Mouse (Mus musculus) thymus, adult 2 months (tissue): ENCODE results near the gene Arrb2. TPM values are rescaled to one million over a fixed set of nuclear protein-coding genes. Genes with fewer than 3 reads are reported as not detected.

ENCODE experiments used
- DNase-seq: peaks from one replicate; pipeline ENCODE4 v3.0.0; 2021
- H3K27ac ChIP-seq: fragments of 200-500 bp; 2 replicates; pipeline ENCODE4 v1.5.1; 2012; ENCODE audit warnings: low read length, control low read depth; ENCODE audit not compliant: control insufficient read depth, insufficient read depth
- H3K27me3 ChIP-seq: fragments of 200-500 bp; 2 replicates; pipeline ENCODE4 v1.6.1; 2012; ENCODE audit warnings: mild to moderate bottlenecking, low read length, moderate library complexity, mixed read lengths; ENCODE audit not compliant: control insufficient read depth, insufficient read depth
- H3K36me3 ChIP-seq: fragments of 200-500 bp; 2 replicates; pipeline ENCODE4 v1.6.1; 2012; ENCODE audit warnings: mild to moderate bottlenecking, low read length, moderate library complexity; ENCODE audit not compliant: control insufficient read depth, insufficient read depth
- H3K4me1 ChIP-seq: fragments of 200-500 bp; replicated peaks from 2 replicates; pipeline ENCODE4 v1.6.1; 2012; ENCODE audit warnings: low read length; ENCODE audit not compliant: control insufficient read depth, insufficient read depth
- H3K4me3 ChIP-seq: fragments of 200-500 bp; 2 replicates; pipeline ENCODE4 v1.5.1; 2012; ENCODE audit warnings: mild to moderate bottlenecking, low read length, control low read depth, moderate library complexity; ENCODE audit not compliant: control insufficient read depth, insufficient read depth
- CTCF ChIP-seq: fragments of 200-500 bp; IDR thresholded peaks from 2 replicates; pipeline ENCODE4 v1.5.1; 2012; ENCODE audit warnings: mild to moderate bottlenecking, control low read depth, low read length, moderate library complexity, borderline replicate concordance; ENCODE audit not compliant: control insufficient read depth, poor library complexity, insufficient read depth; ENCODE audit errors: extremely low read depth
- POLR2A ChIP-seq: fragments of 200-500 bp; IDR thresholded peaks from 2 replicates; pipeline ENCODE4 v1.6.1; 2012; ENCODE audit warnings: mild to moderate bottlenecking, low read length, control low read depth, moderate library complexity; ENCODE audit not compliant: control insufficient read depth, poor library complexity, insufficient read depth; ENCODE audit errors: extremely low read depth
- WGBS: fragments of 180-500 bp; shearing (Covaris S2); methylation state at CpG from one replicate; pipeline ENCODE4 v1.1.7; 2018; 5-methylcytosine and 5-hydroxymethylcytosine counted together
- polyA plus RNA-seq: library from polyadenylated mRNA; depleted of rRNA; stranded (reverse); fragments of >200 nt; gene quantifications from 2 replicates; pipeline ENCODE4 v1.2.3, GENCODE M21; 2012

Arrb2 gene
- polyA plus RNA-seq, 1 experiment: 220 TPM

GRCm38 (mm10) chr11:70451797-70452498 is 19.5 kb downstream of the Arrb2 start, which contains the start of gene Med11:
Gene Med11, plus strand, starts transcription at chr11:70451919.
- WGBS: under 1% methylated on average over 45 of the region's 46 CpGs
- DNase-seq: peak; percentile 93
- peak; percentile 68; the same call in 1 of the 2 replicates for TF ChIP-seq POLR2A
- peak; percentile 80 for TF ChIP-seq CTCF
- Histone ChIP-seq H3K4me3 (peak within 1 kb of the TSS; percentile 82), H3K27ac (peak within 1 kb of the TSS; percentile 87), H3K4me1 (peaks cover 8% of the 10 kb centered on the region), H3K36me3 (no peaks in the 10 kb centered on the region), H3K27me3 (no peaks in the 10 kb centered on the region)

GRCm38 (mm10) chr11:70453261-70454044 is 21.0 kb downstream of the Arrb2 start:
- Histone ChIP-seq H3K4me3 (no peak overlapping the region), H3K4me1 (peaks cover 5% of the 10 kb centered on the region), H3K36me3 (no peaks in the 10 kb centered on the region), H3K27ac (no peak overlapping the region), H3K27me3 (no peaks in the 10 kb centered on the region; the same call in 1 of the 2 replicates)
- TF ChIP-seq POLR2A: no peak
- no peak for TF ChIP-seq CTCF
- WGBS: 58% methylated on average over 9 of the region's 9 CpGs
- DNase-seq: no peak

- Histone ChIP-seq H3K27me3 (peaks cover 7% of the 10 kb centered on the region; the same call in 1 of the 2 replicates), H3K4me1 (peaks cover 5% of the 10 kb centered on the region; the same call in 1 of the 2 replicates), H3K27ac (peak within 1 kb of the TSS; percentile 15; the same call in 1 of the 2 replicates), H3K4me3 (peak within 1 kb of the TSS; percentile 27), H3K36me3 (no peaks in the 10 kb centered on the region)
- no peak for DNase-seq
- WGBS: 27% methylated on average over 32 of the region's 32 CpGs
- TF ChIP-seq CTCF: no peak
- no peak for TF ChIP-seq POLR2A
These were observed 26.5 kb downstream of the Arrb2 start, which contains the start of gene Zmynd15 for GRCm38 (mm10) chr11:70458688-70459600. Gene Zmynd15, plus strand, starts transcription at chr11:70459433.

- Histone ChIP-seq H3K4me1 (peaks cover 5% of the 10 kb centered on the region; the same call in 1 of the 2 replicates), H3K27me3 (peaks cover 7% of the 10 kb centered on the region; the same call in 1 of the 2 replicates), H3K36me3 (no peaks in the 10 kb centered on the region), H3K27ac (peak within 1 kb of the TSS; percentile 15; the same call in 1 of the 2 replicates), H3K4me3 (peak within 1 kb of the TSS; percentile 27)
- WGBS: 10% methylated on average over 30 of the region's 30 CpGs
- DNase-seq: no peak
- TF ChIP-seq CTCF (no peak), POLR2A (no peak)
These were observed 27.2 kb downstream of the Arrb2 start, which contains the start of gene Cxcl16 for GRCm38 (mm10) chr11:70459601-70460101. Gene Cxcl16, minus strand, starts transcription at chr11:70459984.

GRCm38 (mm10) chr11:70463970-70464369 is 31.5 kb downstream of the Arrb2 start:
- Histone ChIP-seq H3K36me3 (no peaks in the 10 kb centered on the region), H3K4me3 (no peak overlapping the region), H3K27ac (no peak overlapping the region), H3K4me1 (peaks cover 5% of the 10 kb centered on the region; the same call in 1 of the 2 replicates), H3K27me3 (peaks cover 7% of the 10 kb centered on the region; the same call in 1 of the 2 replicates)
- TF ChIP-seq CTCF: no peak
- no peak for TF ChIP-seq POLR2A
- no peak for DNase-seq
- WGBS: 90% methylated on average over 5 of the region's 5 CpGs
